Mouse (Mus musculus) erythroblast, adult 5-6 weeks (primary cell): ENCODE data around the gene Fgfr1op2. TPM values are rescaled to one million over a fixed set of nuclear protein-coding genes. Genes with fewer than 3 reads are reported as not detected.

ENCODE experiments used
- ATAC-seq: replicated peaks from 2 replicates; pipeline ENCODE4 v1.8.0; 2016; ENCODE audit warnings: moderate number of reproducible peaks, mild to moderate bottlenecking, moderate TSS enrichment, inconsistent platforms; ENCODE audit not compliant: poor library complexity, low FRiP score, severe bottlenecking
- total RNA-seq, 2 experiments: library from RNA; stranded (forward) in 1 of 2; stranded (reverse) in 1 of 2; fragments of 150-400 nt in 1 of 2; fragments of 200-764, 138-1000 nt in 1 of 2; gene quantifications; 2 replicates each; pipeline versions ENCODE4 v1.2.3 to v1.2.4; 2015 to 2017; ENCODE audit warnings: low replicate concordance in 2 of 2

Gene Fgfr1op2
- total RNA-seq, 2 experiments from 2014 or later = 137 to 193 TPM

DNA sequence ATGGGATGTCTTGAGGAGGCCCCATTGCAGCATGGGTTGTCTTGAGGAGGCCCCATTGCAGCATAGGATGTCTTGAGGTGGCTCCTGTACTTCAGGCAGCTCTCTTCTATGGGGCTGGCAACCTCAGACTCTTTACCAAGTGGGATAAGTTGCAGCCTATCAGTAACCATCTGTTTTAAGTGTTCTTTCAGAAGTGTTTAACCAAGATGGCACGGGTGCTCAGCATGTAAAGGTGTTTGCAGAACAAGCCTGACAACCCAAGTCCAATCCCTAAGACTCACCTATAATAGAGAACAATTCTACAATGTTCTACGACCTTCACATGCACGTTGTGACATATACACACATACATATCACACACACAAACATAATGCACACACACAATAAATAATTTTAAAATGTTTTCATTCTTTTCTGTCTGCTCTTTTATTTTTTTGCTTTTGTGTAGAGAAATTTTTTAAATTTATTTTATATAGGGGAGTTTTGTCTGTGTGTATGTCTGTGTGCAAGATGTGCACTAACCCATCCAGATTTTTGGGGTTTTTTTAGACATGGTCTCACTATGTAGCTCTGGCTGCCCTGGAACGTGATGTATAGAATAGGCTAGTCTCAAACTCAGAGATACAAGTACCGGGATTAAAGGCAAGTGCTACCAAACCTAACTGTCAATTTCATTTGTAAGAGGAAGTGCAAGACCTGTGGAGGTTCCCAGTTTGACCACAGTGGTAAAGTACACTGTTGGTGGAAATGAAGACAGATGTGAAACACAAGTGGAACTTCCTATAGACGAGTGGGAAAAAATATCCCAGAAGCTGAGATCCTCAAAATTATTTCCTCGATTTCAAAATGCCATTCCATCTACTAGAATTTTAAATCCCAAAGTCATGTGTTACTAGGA, 63.3 kb downstream of the Fgfr1op2 start:
- no peak for ATAC-seq

DNA sequence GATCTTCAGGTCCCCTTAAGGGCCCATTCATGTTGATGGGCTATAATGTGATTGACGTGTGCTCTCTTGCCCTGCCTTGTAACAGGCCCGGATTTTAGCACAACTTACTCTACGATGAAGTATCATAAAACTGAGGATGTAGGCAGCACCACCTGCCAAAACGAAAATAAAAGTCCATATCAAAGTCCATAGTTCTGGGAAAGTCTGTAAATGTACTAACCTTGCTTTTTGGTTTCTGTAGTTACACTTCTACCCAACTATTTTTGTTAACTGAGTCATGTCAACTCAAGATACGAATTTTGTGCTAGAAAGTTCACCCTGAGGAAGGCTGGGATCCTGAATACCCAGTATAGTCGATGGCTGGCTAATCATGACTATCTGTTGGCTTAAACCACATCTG, 64.0 kb downstream of the Fgfr1op2 start:
- no peak for ATAC-seq

DNA sequence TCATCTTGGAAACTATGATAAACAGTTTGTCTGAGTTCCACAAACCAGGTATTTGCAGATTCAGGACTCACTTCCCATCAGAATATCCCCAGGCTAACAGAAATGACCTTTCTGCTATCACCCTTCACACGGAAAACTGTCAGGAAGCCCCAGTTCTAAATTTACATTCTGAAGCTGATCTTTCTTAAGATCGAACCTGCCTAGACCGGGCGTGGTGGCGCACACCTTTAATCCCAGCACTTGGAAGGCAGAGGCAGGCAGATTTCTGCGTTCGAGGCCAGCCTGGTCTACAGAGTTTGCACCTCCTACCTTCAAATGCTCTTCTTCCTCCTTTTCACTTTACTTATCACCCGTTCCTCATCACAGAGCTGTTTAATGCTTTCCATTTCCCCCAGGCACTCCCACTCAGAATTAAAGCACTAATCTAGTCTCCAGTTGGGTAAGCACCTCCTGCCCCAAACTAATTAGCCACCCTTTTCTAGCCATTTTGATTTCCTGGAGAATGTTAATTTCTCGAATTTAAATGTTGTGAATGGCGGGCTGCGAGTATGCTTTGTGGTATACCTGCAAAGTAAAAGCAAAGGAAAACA, 64.7 kb downstream of the Fgfr1op2 start:
- ATAC-seq = peak; percentile 19

DNA sequence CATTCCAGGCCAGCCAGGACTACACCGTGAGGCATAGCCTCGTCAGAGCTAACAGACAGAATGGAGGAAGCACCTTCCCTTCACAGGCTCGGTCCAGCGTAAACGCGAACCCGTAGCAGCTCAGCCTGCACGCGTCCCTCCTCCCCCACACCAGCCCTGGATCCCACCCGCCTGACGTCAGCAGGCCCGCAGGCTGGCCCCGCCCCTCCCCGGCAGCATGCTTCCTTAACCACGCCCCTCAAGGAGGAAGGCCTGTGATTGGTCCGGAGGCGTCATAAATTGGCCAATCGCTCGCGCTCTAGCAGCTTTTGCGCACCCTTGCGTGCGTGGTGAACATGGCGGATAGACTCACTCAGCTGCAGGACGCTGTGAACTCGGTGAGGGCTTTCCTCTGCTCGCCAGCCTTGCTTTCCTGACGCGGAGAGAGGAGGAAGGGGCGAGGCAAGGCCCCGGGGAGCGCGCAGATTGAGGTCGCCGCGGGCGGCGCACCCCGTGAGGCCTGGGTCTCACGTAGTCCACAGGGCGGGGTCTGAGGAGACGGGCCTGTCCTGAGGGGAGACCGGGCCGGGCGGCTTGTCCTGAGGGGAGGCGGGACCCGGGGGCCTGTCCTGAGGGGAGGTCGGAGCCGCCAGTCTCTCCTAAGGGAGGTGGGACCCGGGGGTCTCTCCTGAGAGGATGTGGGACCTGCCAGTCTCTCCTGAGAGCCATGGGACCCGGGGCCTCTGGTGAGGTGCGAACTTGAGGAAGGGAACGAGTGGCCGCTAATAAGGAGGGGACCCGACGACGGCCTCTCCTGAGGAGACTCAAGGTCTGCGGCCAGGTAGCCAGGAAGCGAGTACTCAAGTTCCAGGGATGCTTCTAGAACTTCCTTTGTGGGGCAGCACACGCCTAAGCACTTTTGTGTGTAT, 65.5 kb downstream of the Fgfr1op2 start, which contains the start of the genes Med21 and Tm7sf3:
TSS of gene Med21 (plus strand) at position 272 of the 908 bp plus-strand sequence.
TSS of gene Tm7sf3 (minus strand) at position 549 of the 908 bp plus-strand sequence.
- ATAC-seq = peak; percentile 91

DNA sequence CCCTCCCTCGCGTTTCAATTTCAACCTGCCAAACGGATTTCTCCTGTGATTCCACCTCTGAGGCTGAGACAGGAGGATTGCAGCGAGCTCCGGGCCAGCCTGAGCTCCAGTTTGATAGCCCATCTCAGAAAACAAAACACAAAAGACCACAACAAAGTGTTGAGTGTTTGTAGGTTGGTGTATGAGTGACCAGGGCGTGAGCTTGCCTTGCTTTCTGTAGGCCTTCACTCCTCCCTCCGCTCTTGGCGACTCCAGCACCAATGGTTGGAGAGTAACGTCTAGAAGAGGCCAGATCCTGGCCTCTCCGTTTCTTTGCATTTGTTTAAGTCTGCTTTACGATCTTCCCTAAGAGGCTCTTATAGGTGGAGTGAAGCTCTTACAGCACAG, 66.2 kb downstream of the Fgfr1op2 start:
- peak; percentile 62 for ATAC-seq

Other genes starting within 250 kb of the Fgfr1op2 start
- 1.9 and 8.6 TPM in 2 replicates for gene Itpr2, start 75.0 kb upstream of the Fgfr1op2 start, total RNA-seq (2015; ENCODE audit: low replicate concordance)
- 8.1 and 8.4 TPM in 2 replicates for gene Itpr2, start 75.0 kb upstream of the Fgfr1op2 start, total RNA-seq (2017; ENCODE audit: low replicate concordance)
- gene Ints13, start 632 bp downstream of the Fgfr1op2 start, total RNA-seq (2015; ENCODE audit: low replicate concordance) = 82.4 and 93.6 TPM in 2 replicates
- 130 and 134 TPM in 2 replicates for gene Ints13, start 632 bp downstream of the Fgfr1op2 start, total RNA-seq (2017; ENCODE audit: low replicate concordance)
- gene Med21, start 65.3 kb downstream of the Fgfr1op2 start, total RNA-seq (2015; ENCODE audit: low replicate concordance) = 59.4 and 67.9 TPM in 2 replicates
- 55.9 and 96.7 TPM in 2 replicates for gene Med21, start 65.3 kb downstream of the Fgfr1op2 start, total RNA-seq (2017; ENCODE audit: low replicate concordance)
- 18.6 and 27.8 TPM in 2 replicates for gene Tm7sf3, start 65.6 kb downstream of the Fgfr1op2 start, total RNA-seq (2015; ENCODE audit: low replicate concordance)
- gene Tm7sf3, start 65.6 kb downstream of the Fgfr1op2 start, total RNA-seq (2017; ENCODE audit: low replicate concordance) = 33.0 TPM in 2 replicates
- gene Stk38l, start 147.8 kb downstream of the Fgfr1op2 start, total RNA-seq (2015; ENCODE audit: low replicate concordance) = 0.58 and 1.0 TPM in 2 replicates
- gene Stk38l, start 147.8 kb downstream of the Fgfr1op2 start, total RNA-seq (2017; ENCODE audit: low replicate concordance) = 1.4 and 6.8 TPM in 2 replicates
- gene Arntl2, start 218.9 kb downstream of the Fgfr1op2 start, total RNA-seq (2015; ENCODE audit: low replicate concordance) = not detected in 2 replicates
- not detected in 2 replicates for gene Arntl2, start 218.9 kb downstream of the Fgfr1op2 start, total RNA-seq (2017; ENCODE audit: low replicate concordance)